Mouse (Mus musculus): Measurements from ENCODE around the gene Sik2.

The Sik2 gene

GRCm38 (mm10) chr9:50867015-50867414 lies 141.9 kb downstream of the Sik2 start:
- in situ Hi-C loops (cut with MseI, MboI), result no loop called here

GRCm38 (mm10) chr9:50865803-50866202 lies 143.1 kb downstream of the Sik2 start:
- in situ Hi-C loops (cut with MseI, MboI), result no loop called here

DNA sequence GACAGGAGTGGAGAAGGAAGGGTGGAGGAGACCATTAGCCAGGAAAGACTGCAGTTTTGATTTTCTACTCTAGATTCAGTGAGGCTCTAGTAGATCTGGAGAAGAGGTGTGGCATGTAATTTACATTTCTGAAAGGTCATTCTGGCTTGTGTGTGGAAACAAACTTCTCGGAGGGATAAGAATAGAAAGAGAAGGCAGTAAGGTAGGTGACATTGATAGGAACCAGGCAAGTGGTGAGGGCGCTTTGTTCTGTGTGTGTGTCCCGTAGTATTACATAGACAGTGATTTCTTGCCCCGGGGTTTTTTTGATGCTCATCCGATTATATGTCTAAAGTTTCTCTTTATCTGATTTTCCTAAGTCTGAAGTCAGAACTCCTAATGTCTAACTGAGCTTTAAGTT lies 144.0 kb downstream of the Sik2 start:
- in situ Hi-C loops (cut with MseI, MboI), result no loop called here

- in situ Hi-C loops (cut with MseI, MboI), result no loop called here
Observed at GRCm38 (mm10) chr9:50863824-50864223, 145.0 kb downstream of the Sik2 start.

DNA sequence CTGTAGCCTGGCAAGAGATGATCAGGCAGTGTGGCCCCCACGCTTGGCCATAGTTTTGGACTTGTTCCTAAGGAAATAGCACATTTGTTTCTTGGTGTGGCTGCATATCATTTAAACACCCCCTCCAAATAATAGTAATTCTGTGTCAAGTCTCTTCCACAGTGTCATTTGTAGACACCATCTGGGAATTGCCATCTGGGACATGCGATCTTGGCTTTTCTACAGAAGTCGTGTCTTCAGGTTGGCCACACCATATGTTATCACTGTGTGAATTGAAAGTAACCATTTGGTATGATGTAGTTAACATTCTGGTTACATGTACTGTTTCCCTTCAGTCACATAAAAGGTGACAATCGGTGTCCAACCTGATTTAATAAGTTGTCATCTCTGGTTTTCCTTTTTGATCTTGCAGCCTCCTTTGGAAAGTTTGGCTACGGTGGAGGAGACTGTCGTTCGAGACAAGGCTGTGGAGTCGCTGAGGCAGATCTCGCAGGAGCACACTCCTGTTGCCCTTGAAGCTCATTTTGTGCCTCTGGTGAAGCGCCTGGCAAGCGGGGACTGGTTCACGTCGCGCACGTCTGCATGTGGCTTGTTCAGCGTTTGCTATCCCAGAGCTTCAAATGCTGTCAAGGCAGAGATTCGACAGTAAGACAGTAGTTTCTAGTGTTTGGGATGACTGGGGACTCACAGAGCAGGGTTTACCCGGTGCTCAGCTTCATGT lies 147.6 kb downstream of the Sik2 start:
- in situ Hi-C loops (cut with MseI, MboI), result no loop called here

- in situ Hi-C loops (cut with MseI, MboI), result no loop called here
Observed at GRCm38 (mm10) chr9:50858681-50859080, 150.2 kb downstream of the Sik2 start.

DNA sequence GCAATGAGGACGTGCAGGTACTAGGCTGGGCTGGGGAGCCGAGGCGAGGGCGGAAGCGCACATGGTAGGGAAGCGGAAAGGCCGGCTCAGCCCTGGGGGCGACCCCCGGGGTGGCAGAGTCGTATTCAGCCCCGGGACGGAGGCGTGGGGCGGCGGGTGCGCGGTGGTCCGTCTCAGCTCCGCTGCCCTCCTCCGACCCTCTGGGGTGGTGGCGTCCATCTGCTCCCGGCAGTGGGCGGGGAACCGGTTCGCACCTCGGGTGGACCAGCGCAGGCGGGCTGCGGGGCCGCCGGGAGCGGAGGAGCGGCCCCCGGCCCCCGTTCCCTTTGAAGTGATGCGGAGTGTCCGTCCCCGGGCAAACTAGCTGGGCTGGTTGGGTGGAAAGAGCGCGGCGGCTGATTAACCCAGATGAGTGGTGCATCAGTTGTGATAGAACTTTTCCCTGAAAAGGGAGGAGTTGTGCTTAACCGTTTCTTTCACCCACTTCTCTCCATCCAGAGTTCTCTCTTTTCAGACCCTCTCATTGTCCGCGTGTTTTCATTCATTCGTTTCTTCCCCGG lies 151.7 kb downstream of the Sik2 start:
- in situ Hi-C loops (cut with MseI, MboI), result no loop called here

GRCm38 (mm10) chr9:50856341-50857081 lies 152.4 kb downstream of the Sik2 start:
- in situ Hi-C loops (cut with MseI, MboI), result no loop called here

GRCm38 (mm10) chr9:50855780-50856179 lies 153.1 kb downstream of the Sik2 start:
- in situ Hi-C loops (cut with MseI, MboI), result no loop called here

GRCm38 (mm10) chr9:50855133-50855766 lies 153.6 kb downstream of the Sik2 start:
- in situ Hi-C loops (cut with MseI, MboI), result no loop called here

DNA sequence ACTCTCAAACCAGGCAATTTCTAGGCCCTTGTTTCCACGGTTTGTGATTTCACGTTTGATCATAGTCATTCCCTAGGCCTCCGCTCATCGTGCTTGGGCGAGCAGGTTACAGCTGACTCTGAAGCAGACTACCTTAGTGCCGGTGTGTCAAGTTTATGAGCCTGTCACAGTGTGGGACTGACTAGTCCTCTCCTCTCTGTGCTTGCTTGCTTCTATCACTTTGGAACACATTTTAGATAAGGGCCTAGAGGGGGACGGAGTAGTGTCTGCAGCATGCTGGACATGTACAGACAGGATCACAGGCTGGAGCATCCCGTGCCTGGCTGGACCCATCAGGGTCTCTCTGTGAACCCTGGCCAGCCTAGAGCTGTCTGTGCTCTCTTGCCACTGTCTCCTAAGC lies 154.5 kb downstream of the Sik2 start:
- in situ Hi-C loops (cut with MseI, MboI), result loop anchor here (5.0 kb wide), 1 partner anchor 153 kb away; the partner anchor contains the start of gene Sik2 (in 2 of the 2)

DNA sequence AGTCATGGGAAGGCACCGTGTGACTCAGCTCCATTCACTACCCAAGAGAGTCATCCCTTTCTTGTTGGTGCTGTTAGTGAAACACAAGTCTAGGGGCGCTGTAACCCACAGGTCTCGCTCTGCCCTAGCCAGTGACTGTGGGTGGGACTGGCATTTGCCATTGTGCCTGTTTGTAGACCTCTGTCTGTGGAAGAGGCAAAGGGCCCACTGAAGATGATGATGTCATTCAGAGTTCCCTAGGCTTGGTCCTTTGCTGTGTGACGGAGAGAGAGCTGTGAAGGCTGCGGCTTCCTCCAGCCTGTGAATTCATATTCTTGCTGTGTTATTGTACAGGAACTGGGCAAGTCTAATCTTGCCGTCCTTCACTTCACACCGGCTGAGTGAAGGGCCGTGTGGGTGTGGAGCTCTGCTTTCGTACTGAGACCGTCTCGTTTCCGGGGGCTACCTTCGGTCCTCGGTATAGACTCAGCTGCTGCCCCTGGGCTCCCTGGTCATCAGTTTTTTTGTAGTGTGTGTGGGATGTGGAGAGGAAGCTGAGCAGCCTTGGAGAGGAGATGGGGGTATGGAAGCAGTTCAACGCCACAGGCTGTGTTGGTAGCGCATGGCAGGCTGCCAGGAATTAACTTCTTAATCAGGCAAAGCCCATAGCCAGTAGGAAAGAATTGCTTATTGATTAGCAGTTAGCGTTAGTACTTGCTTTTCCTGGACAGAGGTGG lies 156.1 kb downstream of the Sik2 start:
- in situ Hi-C loops (cut with MseI, MboI), result loop anchor here (5.0 kb wide), 1 partner anchor 155 kb away; the partner anchor contains the start of gene Sik2 (in 2 of the 2)

DNA sequence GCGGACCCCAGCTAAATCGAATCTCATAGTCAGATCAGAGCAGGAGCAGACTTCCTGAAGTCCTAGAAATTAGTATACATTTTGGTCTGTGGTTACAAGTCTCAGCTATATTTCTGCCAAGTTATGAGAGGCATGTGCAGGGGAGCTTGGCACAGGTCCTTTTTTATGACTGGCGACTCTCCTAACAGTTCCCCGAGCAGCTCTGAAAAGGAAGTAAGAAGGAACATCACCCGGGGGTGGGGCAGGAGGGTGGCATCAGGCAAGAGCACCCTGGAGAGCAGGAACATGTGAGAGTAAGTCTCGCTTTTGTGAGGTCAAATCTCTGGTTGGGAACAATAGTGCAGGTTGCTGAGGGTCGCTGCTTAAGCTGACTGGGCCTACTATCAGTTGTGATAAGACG lies 158.2 kb downstream of the Sik2 start:
- in situ Hi-C loops (cut with MseI, MboI), result loop anchor here (5.0 kb wide), 1 partner anchor 157 kb away; the partner anchor contains the start of gene Sik2 (in 2 of the 2)

DNA sequence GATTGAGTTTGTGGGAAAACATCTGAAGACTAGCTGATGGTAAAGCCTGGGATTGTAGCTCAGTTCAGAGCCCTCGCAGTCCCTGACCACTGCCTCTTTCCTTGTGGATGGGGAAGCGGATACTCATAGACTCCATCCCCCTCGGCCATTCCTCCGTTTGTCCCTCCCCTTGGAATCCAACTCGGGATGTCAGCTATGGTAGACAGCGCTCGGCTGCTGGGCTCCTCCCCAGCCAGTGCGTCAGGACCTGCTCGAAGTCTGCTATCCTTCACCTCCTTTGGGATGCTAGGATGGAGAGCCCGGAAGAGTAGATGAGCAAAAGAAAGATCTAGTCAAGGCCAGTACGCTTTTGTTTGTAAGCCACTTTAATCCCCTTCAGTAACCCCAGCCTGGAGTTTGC lies 158.6 kb downstream of the Sik2 start:
- in situ Hi-C loops (cut with MseI, MboI), result loop anchor here (5.0 kb wide), 1 partner anchor 157 kb away; the partner anchor contains the start of gene Sik2 (in 2 of the 2)

- in situ Hi-C loops (cut with MseI, MboI), result loop anchor here (5.0 kb wide), 2 partner anchors 158 to 303 kb away; partner anchors contain the start of gene Sik2 (in 2 of the 2)
Observed at GRCm38 (mm10) chr9:50849755-50850154, 159.1 kb downstream of the Sik2 start.

GRCm38 (mm10) chr9:50849249-50849648 lies 159.6 kb downstream of the Sik2 start:
- in situ Hi-C loops (cut with MseI, MboI), result loop anchor here in 1 of 2 experiments (5.0 kb wide), 1 partner anchor 303 kb away; no protein-coding TSS in a partner anchor

- in situ Hi-C loops (cut with MseI, MboI), result loop anchor here in 1 of 2 experiments (5.0 kb wide), 1 partner anchor 303 kb away; no protein-coding TSS in a partner anchor
Observed at GRCm38 (mm10) chr9:50848821-50849220, 160.1 kb downstream of the Sik2 start.

DNA sequence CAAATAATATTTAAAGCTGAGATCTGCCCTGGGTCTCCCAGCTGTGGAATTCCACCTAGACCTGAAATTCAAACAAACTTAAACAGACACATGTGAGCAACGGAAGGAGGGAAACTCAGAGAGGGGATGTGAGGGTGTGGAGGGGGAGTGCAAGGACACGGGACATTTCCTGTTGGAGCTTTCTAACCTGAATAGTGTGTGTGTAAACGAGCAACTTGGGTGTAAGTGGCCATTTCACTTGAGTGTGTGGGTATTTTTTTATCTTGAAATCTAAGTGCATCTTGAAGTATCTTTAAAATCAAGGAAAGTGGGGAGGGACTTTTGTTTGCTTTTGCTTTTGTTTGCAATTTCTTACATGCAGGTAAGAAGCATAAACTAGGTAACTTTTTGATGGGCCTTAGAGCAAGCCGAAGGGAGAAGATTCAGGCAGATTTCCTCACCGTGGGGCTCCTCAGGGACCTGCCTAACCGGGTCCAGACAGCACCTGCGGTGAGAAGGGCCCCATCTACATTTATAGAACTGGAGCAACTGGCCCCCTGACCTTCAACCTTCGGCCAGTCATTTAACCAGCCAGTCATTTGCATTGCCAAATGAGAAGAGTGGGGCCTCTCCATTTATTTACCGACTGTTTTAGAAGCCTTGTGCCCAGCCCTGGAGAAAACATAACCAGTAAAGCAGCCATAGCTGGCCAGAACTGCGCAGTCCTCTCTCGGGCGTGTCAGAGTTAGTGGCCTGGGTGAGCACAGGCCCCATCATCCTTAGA lies 161.1 kb downstream of the Sik2 start:
- in situ Hi-C loops (cut with MseI, MboI), result loop anchor here in 1 of 2 experiments (5.0 kb wide), 1 partner anchor 305 kb away; no protein-coding TSS in a partner anchor

GRCm38 (mm10) chr9:50847133-50847532 lies 161.7 kb downstream of the Sik2 start:
- in situ Hi-C loops (cut with MseI, MboI), result loop anchor here in 1 of 2 experiments (5.0 kb wide), 1 partner anchor 305 kb away; no protein-coding TSS in a partner anchor

- in situ Hi-C loops (cut with MseI, MboI), result loop anchor here in 1 of 2 experiments (5.0 kb wide), 1 partner anchor 307 kb away; no protein-coding TSS in a partner anchor
Observed at GRCm38 (mm10) chr9:50845547-50845946, 163.3 kb downstream of the Sik2 start.
